Mouse (Mus musculus): ENCODE results near the gene Anxa6.

DNA sequence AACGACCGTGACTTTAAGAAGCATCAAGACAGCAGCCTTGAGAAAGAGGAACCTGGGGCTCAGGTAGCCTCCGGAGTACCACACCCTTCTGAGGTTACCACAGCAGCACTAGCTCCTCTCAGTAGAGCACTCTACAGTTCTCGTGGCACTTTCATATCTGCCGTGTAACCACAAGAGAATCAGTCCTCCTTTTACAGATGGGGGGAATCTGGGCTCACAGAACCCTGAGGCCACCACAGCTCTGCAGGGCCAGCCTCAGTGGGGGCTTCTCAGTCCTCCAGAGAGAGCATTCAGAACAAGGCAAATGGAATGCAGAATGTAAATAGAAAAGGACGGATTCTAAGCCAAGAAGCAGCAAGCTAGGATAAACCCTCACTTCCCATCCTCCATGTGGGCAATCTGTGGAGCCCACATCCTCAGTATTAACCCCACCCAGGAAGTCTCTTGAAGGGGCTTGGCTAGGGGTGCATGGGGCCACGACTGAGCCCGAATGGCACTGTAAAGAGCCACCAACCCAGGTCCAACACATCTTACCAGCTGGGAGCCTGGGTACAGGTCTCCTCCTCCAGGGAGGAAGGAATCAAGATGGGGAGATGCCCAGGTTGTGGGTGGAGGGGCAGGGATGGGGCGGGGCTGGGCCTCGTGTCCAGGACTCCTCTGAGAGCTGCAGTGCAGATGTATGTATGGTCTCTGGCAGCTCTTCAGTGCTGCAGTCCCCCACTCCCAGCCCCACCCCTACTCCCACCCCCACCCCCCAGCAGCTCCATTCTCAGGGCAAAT, 1.8 kb downstream of the Anxa6 start:
- TF ChIP-seq CTCF (IDR thresholded peaks at IDR 0.05; ENCODE audit: control insufficient read depth, insufficient read depth, insufficient read length), result no peak
- TF ChIP-seq MAX (IDR thresholded peaks at IDR 0.05), result peak; percentile 42
- no peak for TF ChIP-seq USF1 (IDR thresholded peaks at IDR 0.05; ENCODE audit: low read depth)
